Mouse (Mus musculus): ENCODE results near the gene Sox10.

DNA sequence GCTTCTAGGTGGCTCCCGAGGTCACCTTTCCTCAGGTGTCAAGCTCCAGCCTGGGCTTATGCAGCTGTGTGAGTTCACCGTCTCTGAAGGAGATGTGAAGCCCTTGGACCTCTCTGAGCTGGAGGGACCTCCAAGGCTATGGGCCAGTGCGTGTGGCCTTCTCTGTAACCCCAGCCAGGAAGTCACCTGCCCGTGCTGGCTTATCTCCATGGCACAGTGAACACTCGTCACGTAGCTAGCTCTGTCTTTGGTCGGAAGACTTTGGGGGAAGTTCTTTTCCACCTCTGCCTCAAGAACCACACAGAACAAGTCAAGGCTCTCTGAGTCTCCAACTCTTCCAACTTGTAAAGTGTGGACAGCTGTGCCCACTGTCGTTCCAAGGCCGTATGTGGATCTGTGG, 29.0 kb upstream of the Sox10 start:
- no peak for TF ChIP-seq CTCF (IDR thresholded peaks at IDR 0.05; ENCODE audit: low read depth, low read length)
- no peak for TF ChIP-seq POLR2A (IDR thresholded peaks at IDR 0.05; ENCODE audit: borderline replicate concordance, low read depth, low read length)
